Mouse (Mus musculus) adrenal gland, adult 2 months (tissue): ENCODE results near the gene Trappc2l. TPM values are rescaled to one million over a fixed set of nuclear protein-coding genes. Genes with fewer than 3 reads are reported as not detected.

Experiments
- DNase-seq: peaks from one replicate; pipeline ENCODE4 v3.0.0; 2021
- polyA plus RNA-seq: library from polyadenylated mRNA; depleted of rRNA; stranded (reverse); fragments of >200 nt; gene quantifications from 2 replicates; pipeline ENCODE4 v1.2.3, GENCODE M21; 2012
- total RNA-seq, 2 experiments: library from RNA; stranded (reverse); gene quantifications; 2 replicates each; pipeline ENCODE4 v1.2.3; 2021

Gene Trappc2l
- total and polyA plus RNA-seq, 3 experiments = 53.8 to 159 (median 55.5) TPM

- DNase-seq = no peak
Observed at GRCm38 (mm10) chr8:122579196-122579595, 32.2 kb upstream of the Trappc2l start.

GRCm38 (mm10) chr8:122580926-122581325 is 30.5 kb upstream of the Trappc2l start:
- DNase-seq = no peak

GRCm38 (mm10) chr8:122584981-122585380 is 26.5 kb upstream of the Trappc2l start:
- no peak for DNase-seq

GRCm38 (mm10) chr8:122585411-122585891 is 26.0 kb upstream of the Trappc2l start:
- DNase-seq = peak; percentile 62

GRCm38 (mm10) chr8:122586171-122586570 is 25.3 kb upstream of the Trappc2l start:
- DNase-seq = peak; percentile 14

- no peak for DNase-seq
Observed at GRCm38 (mm10) chr8:122586749-122587148, 24.7 kb upstream of the Trappc2l start.

GRCm38 (mm10) chr8:122593240-122593639 is 18.2 kb upstream of the Trappc2l start:
- no peak for DNase-seq

GRCm38 (mm10) chr8:122593783-122594507 is 17.5 kb upstream of the Trappc2l start:
- no peak for DNase-seq

- DNase-seq = no peak
Observed at GRCm38 (mm10) chr8:122596031-122596430, 15.4 kb upstream of the Trappc2l start.

GRCm38 (mm10) chr8:122600666-122601065 is 10.8 kb upstream of the Trappc2l start:
- DNase-seq = no peak

- no peak for DNase-seq
Observed at GRCm38 (mm10) chr8:122604640-122605039, 6.8 kb upstream of the Trappc2l start.

- no peak for DNase-seq
Observed at GRCm38 (mm10) chr8:122605367-122605766, 6.1 kb upstream of the Trappc2l start.

- no peak for DNase-seq
Observed at GRCm38 (mm10) chr8:122606810-122607209, 4.6 kb upstream of the Trappc2l start.

- DNase-seq = no peak
Observed at GRCm38 (mm10) chr8:122610209-122610608, 1.2 kb upstream of the Trappc2l start.

GRCm38 (mm10) chr8:122610612-122611277 is 695 bp upstream of the Trappc2l start:
- no peak for DNase-seq

- no peak for DNase-seq
Observed at GRCm38 (mm10) chr8:122616181-122616905, 4.9 kb downstream of the Trappc2l start.

GRCm38 (mm10) chr8:122617947-122618546 is 6.6 kb downstream of the Trappc2l start:
- peak; percentile 85 for DNase-seq

- no peak for DNase-seq
Observed at GRCm38 (mm10) chr8:122618660-122619378, 7.4 kb downstream of the Trappc2l start.

GRCm38 (mm10) chr8:122620446-122620845 is 9.0 kb downstream of the Trappc2l start:
- no peak for DNase-seq

GRCm38 (mm10) chr8:122622727-122623126 is 11.3 kb downstream of the Trappc2l start, which contains the start of gene Pabpn1l:
Gene Pabpn1l, minus strand, starts transcription at chr8:122622739.
- no peak for DNase-seq

GRCm38 (mm10) chr8:122623844-122624642 is 12.6 kb downstream of the Trappc2l start:
- no peak for DNase-seq
